Mouse (Mus musculus): ENCODE data around the gene Mmp14.

Mmp14 gene

GRCm38 (mm10) chr14:54464293-54465005 lies 33.0 kb downstream of the Mmp14 start:
- peak; percentile 82 to 94 for DNase-seq (ENCODE audit: inconsistent age in 2 of 2, low spot score in 1 of 2)

GRCm38 (mm10) chr14:54471467-54471866 lies 40.1 kb downstream of the Mmp14 start:
- DNase-seq (ENCODE audit: inconsistent age in 2 of 2, low spot score in 1 of 2), result no peak

- DNase-seq (ENCODE audit: inconsistent age in 2 of 2, low spot score in 1 of 2), result no peak
Measured at GRCm38 (mm10) chr14:54472671-54473070, 41.3 kb downstream of the Mmp14 start.

GRCm38 (mm10) chr14:54474744-54475143 lies 43.3 kb downstream of the Mmp14 start:
- DNase-seq (ENCODE audit: inconsistent age in 2 of 2, low spot score in 1 of 2), result no peak

GRCm38 (mm10) chr14:54475941-54476844 lies 44.8 kb downstream of the Mmp14 start, which contains the start of gene Rem2:
Gene Rem2 (plus strand): TSS chr14:54476100.
- DNase-seq (ENCODE audit: inconsistent age in 2 of 2, low spot score in 1 of 2), result peak; percentile 58 to 82

GRCm38 (mm10) chr14:54477172-54477909 lies 45.9 kb downstream of the Mmp14 start:
- no peak for DNase-seq (ENCODE audit: inconsistent age in 2 of 2, low spot score in 1 of 2)

- DNase-seq (ENCODE audit: inconsistent age in 2 of 2, low spot score in 1 of 2), result peak; percentile 66 to 82
Measured at GRCm38 (mm10) chr14:54479451-54479920, 48.1 kb downstream of the Mmp14 start.

- peak in 1 of 2 experiments; percentile 37 for DNase-seq (ENCODE audit: inconsistent age in 2 of 2, low spot score in 1 of 2)
Measured at GRCm38 (mm10) chr14:54480673-54481072, 49.3 kb downstream of the Mmp14 start.

- DNase-seq (ENCODE audit: inconsistent age in 2 of 2, low spot score in 1 of 2), result peak; percentile 58 to 78
Measured at GRCm38 (mm10) chr14:54481402-54481801, 50.0 kb downstream of the Mmp14 start.

GRCm38 (mm10) chr14:54482498-54482897 lies 51.1 kb downstream of the Mmp14 start:
- peak; percentile 26 to 64 for DNase-seq (ENCODE audit: inconsistent age in 2 of 2, low spot score in 1 of 2)

GRCm38 (mm10) chr14:54485899-54486298 lies 54.5 kb downstream of the Mmp14 start:
- DNase-seq (ENCODE audit: inconsistent age in 2 of 2, low spot score in 1 of 2), result no peak

GRCm38 (mm10) chr14:54487732-54488131 lies 56.3 kb downstream of the Mmp14 start:
- no peak for DNase-seq (ENCODE audit: inconsistent age in 2 of 2, low spot score in 1 of 2)

- no peak for DNase-seq (ENCODE audit: inconsistent age in 2 of 2, low spot score in 1 of 2)
Measured at GRCm38 (mm10) chr14:54488350-54488749, 56.9 kb downstream of the Mmp14 start.

- peak; percentile 37 to 60 for DNase-seq (ENCODE audit: inconsistent age in 2 of 2, low spot score in 1 of 2)
Measured at GRCm38 (mm10) chr14:54492345-54493131, 61.1 kb downstream of the Mmp14 start.

- no peak for DNase-seq (ENCODE audit: inconsistent age in 2 of 2, low spot score in 1 of 2)
Measured at GRCm38 (mm10) chr14:54493236-54493635, 61.8 kb downstream of the Mmp14 start.

GRCm38 (mm10) chr14:54494234-54494633 lies 62.8 kb downstream of the Mmp14 start:
- peak; percentile 76 to 91 for DNase-seq (ENCODE audit: inconsistent age in 2 of 2, low spot score in 1 of 2)

All from adrenal gland, adult (tissue).